ENCODE assay signal across 9 mouse cellular contexts in the genomic region with DNA sequence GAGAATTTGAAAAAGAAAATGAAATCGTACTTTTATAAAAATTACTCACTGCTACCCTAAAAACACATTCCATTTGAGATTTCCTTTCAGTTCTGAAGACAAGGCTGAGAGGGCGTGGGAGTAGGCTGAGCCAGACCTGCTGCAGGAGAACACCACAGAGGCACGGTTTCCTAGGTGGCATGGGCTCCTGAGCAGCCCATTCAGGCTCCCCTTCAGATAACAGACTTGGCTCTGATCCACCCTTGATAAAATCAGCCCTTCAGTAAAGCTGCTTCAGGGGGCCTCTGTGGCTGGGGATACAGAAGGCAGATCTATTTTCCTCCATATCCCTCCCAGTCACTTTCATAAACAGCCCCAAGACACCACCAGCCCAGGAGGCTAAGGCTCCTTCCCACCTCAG. TPM values are rescaled to one million over a fixed set of nuclear protein-coding genes. Genes with fewer than 3 reads are reported as not detected.
DNase-seq lines count a peak whose midpoint lies in the region; ATAC-seq and TF ChIP-seq lines count a peak whose summit lies in the region.
"Had no signal": no experiment of that assay in that cellular context is flagged by ENCODE, and none has a peak within 500 bp of the region (broad histone marks: within the 10 kb centered on the region; RNA-seq: fewer than 3 reads in every experiment).

No protein-coding gene starts in this region.

- peak; percentile 60; the same call in 1 of the 2 replicates for ATAC-seq in forebrain, postnatal 0 days

- no peaks in the 10 kb centered on the region for H3K4me1 ChIP-seq in forebrain, postnatal 0 days (ENCODE audit: insufficient read depth)

- intact Hi-C loops in left cerebral cortex, postnatal 14 days (cut with DNase I): no loop called here
- intact Hi-C loops in left cerebral cortex, postnatal 10 days (cut with DNase I): no loop called here

- H3K9me3 ChIP-seq in forebrain, postnatal 0 days (ENCODE audit: low read length): no peaks in the 10 kb centered on the region
- H3K9me3 ChIP-seq: liver, embryonic 15.5 days had no signal

- no peak overlapping the region for H3K9ac ChIP-seq in forebrain, postnatal 0 days
- H3K9ac ChIP-seq: liver, embryonic 15.5 days had no signal

- no peak for TF ChIP-seq CTCF in forebrain, postnatal 0 days (IDR thresholded peaks at IDR 0.05; ENCODE audit: low read depth)

- no peaks in the 10 kb centered on the region for H3K27me3 ChIP-seq in forebrain, postnatal 0 days (ENCODE audit: insufficient read depth, low read length)
- H3K27me3 ChIP-seq: liver, embryonic 15.5 days had no signal

- DNase-seq in left cerebral cortex, postnatal 14 days (ENCODE audit: low spot score in 2 of 2): peak; percentile 26 to 44
- DNase-seq in left cerebral cortex, postnatal 10 days (ENCODE audit: extremely low spot score in 1 of 2, low spot score in 2 of 2): no peak
- peak; percentile 15 to 22 for DNase-seq in thymus, postnatal 36 days
- no peak for DNase-seq in thymus, postnatal 0 days (ENCODE audit: low spot score)
- DNase-seq in forebrain, postnatal 0 days: no peak
- no peak for DNase-seq in adrenal gland, adult 8-10 months
- no peak for DNase-seq in gastrocnemius, postnatal 4 days (ENCODE audit: low spot score in 2 of 2)
- DNase-seq: layer of hippocampus, adult 9-11 months had no signal

- no peaks in the 10 kb centered on the region for H3K36me3 ChIP-seq in forebrain, postnatal 0 days (ENCODE audit: insufficient read depth)
- H3K36me3 ChIP-seq: liver, embryonic 15.5 days had no signal

- WGBS in forebrain, postnatal 0 days: 27% methylated on average over 3 of the region's 3 CpGs

- no peak overlapping the region for H3K4me2 ChIP-seq in forebrain, postnatal 0 days (ENCODE audit: low read depth)
- H3K4me2 ChIP-seq: liver, embryonic 15.5 days had no signal

- H3K27ac ChIP-seq in forebrain, postnatal 0 days (ENCODE audit: low read depth, low read length): peak overlapping the region; percentile 6; the same call in 1 of the 2 replicates
- H3K27ac ChIP-seq: liver, embryonic 15.5 days had no signal

- no peak overlapping the region for H3K4me3 ChIP-seq in forebrain, postnatal 0 days (ENCODE audit: low read depth, low read length)
- H3K4me3 ChIP-seq: liver, embryonic 15.5 days had no signal

RNA-seq across cellular contexts. Expression of a gene that starts 19.8 kb away (rescaled TPM):
- 10 to 100 TPM; 33.0 to 34.7 TPM for total RNA-seq in left cerebral cortex, postnatal 14 days (2021)
- 10 to 100 TPM; 31.3 to 37.3 TPM for total RNA-seq in left cerebral cortex, postnatal 10 days (2021)
- polyA plus RNA-seq in thymus, postnatal 0 days (2015; fragmentation: Nextera tagmentation; extraction: Ambion mirVana): 5.9 and 8.2 TPM in 2 replicates
- total RNA-seq in forebrain, postnatal 0 days (2014; rRNA removed): 19.3 and 20.5 TPM in 2 replicates
- 7.2 and 12.8 TPM in 2 replicates for polyA plus RNA-seq in forebrain, postnatal 0 days (2015; fragmentation: Nextera tagmentation; extraction: Ambion mirVana)
- total RNA-seq in adrenal gland, adult 8-10 months (2022): 10 to 100 TPM; 43.2 to 63.6 (median 51.2) TPM
- total RNA-seq in gastrocnemius, postnatal 4 days (2021): 10 to 100 TPM; 11.6 to 12.0 TPM

Comparison
In these comparisons a context has a peak if more than half of its experiments do, and no peak if none do; other contexts are left out.
1. DNase-seq: peak in left cerebral cortex, postnatal 14 days (2 of 2) and thymus, postnatal 36 days (2 of 2); none in left cerebral cortex, postnatal 10 days (0 of 2), thymus, postnatal 0 days (single experiment), forebrain, postnatal 0 days (single experiment), adrenal gland, adult 8-10 months (single experiment) and gastrocnemius, postnatal 4 days (0 of 2).